Mouse (Mus musculus) intestine, postnatal 0 days (tissue): Measurements from ENCODE around the gene Srebf2. TPM values are rescaled to one million over a fixed set of nuclear protein-coding genes. Genes with fewer than 3 reads are reported as not detected.

Experiments
- ATAC-seq: fragments of 200-750 bp; cut with Nextera tagmentation; 2 replicates; pipeline ENCODE4 v1.8.0; 2017; ENCODE audit warnings: mild to moderate bottlenecking, moderate TSS enrichment, moderate library complexity
- H3K27ac ChIP-seq: fragments of 300-500 bp; sonication (generic); 2 replicates; pipeline ENCODE4 v1.5.1; 2014; ENCODE audit warnings: mild to moderate bottlenecking, low read depth, low read length, moderate library complexity
- H3K27me3 ChIP-seq: fragments of 300-500 bp; sonication (generic); replicated peaks from 2 replicates; pipeline ENCODE4 v1.6.1; 2014; ENCODE audit warnings: low read length, mixed read lengths; ENCODE audit not compliant: control insufficient read depth, insufficient read depth
- H3K36me3 ChIP-seq: fragments of 300-500 bp; sonication (generic); 2 replicates; pipeline ENCODE4 v1.6.1; 2014; ENCODE audit warnings: mild to moderate bottlenecking, moderate library complexity; ENCODE audit not compliant: control insufficient read depth, insufficient read depth
- H3K4me1 ChIP-seq: fragments of 300-500 bp; sonication (generic); replicated peaks from 2 replicates; pipeline ENCODE4 v1.6.1; 2014; ENCODE audit warnings: antibody characterized with exemption, low read length, mixed read lengths; ENCODE audit not compliant: control insufficient read depth, insufficient read depth
- H3K4me2 ChIP-seq: fragments of 300-500 bp; sonication (generic); replicated peaks from 2 replicates; pipeline ENCODE4 v1.6.1; 2014; ENCODE audit warnings: low read depth, mild to moderate bottlenecking, moderate library complexity
- H3K4me3 ChIP-seq: fragments of 300-500 bp; sonication (generic); 2 replicates; pipeline ENCODE4 v1.5.1; 2014; ENCODE audit warnings: low read depth, low read length
- H3K9ac ChIP-seq: fragments of 300-500 bp; sonication (generic); 2 replicates; pipeline ENCODE4 v1.6.1; 2014; ENCODE audit warnings: mild to moderate bottlenecking, low read depth, low read length
- H3K9me3 ChIP-seq: fragments of 300-500 bp; sonication (generic); 2 replicates; pipeline ENCODE4 v1.6.1; 2016; ENCODE audit warnings: mixed run types; ENCODE audit not compliant: control insufficient read depth
- CTCF ChIP-seq: sonication (generic); IDR thresholded peaks from 2 replicates; pipeline ENCODE4 v1.5.1; 2016; ENCODE audit warnings: low read depth, mild to moderate bottlenecking, control low read depth, antibody characterized with exemption, moderate library complexity
- WGBS: fragments of 180-500 bp; shearing (Covaris S2); extraction: QIAGEN DNeasy Blood & Tissue Kit; methylation state at CpG from one replicate; pipeline ENCODE4 v1.1.7; 2014; 5-methylcytosine and 5-hydroxymethylcytosine counted together
- polyA plus RNA-seq: library from polyadenylated mRNA; unstranded; fragments of >200 nt; fragmentation: Nextera tagmentation; extraction: Ambion mirVana; gene quantifications from 2 replicates; pipeline ENCODE4 v1.2.1, GENCODE M21; 2015

The Srebf2 gene
- polyA plus RNA-seq, 1 experiment from 2014 or later, result 68.7 TPM

GRCm38 (mm10) chr15:82128398-82128797 lies 18.6 kb upstream of the Srebf2 start:
- no peak for TF ChIP-seq CTCF
- 0 out of 2 replicates have a peak, but pooled peaks cover 2% of the 10 kb centered on the region for H3K4me1 ChIP-seq
- H3K4me2 ChIP-seq, result peak overlapping the region; percentile 80
- peak overlapping the region; percentile 58 for H3K4me3 ChIP-seq
- peaks cover 40% of the 10 kb centered on the region for H3K27me3 ChIP-seq
- H3K27ac ChIP-seq, result no peak overlapping the region
- H3K36me3 ChIP-seq, result no peaks in the 10 kb centered on the region
- no peak for ATAC-seq
- 5% methylated on average over 5 of the region's 5 CpGs for WGBS
- H3K9ac ChIP-seq, result peak overlapping the region; percentile 61
- no peaks in the 10 kb centered on the region for H3K9me3 ChIP-seq

DNA sequence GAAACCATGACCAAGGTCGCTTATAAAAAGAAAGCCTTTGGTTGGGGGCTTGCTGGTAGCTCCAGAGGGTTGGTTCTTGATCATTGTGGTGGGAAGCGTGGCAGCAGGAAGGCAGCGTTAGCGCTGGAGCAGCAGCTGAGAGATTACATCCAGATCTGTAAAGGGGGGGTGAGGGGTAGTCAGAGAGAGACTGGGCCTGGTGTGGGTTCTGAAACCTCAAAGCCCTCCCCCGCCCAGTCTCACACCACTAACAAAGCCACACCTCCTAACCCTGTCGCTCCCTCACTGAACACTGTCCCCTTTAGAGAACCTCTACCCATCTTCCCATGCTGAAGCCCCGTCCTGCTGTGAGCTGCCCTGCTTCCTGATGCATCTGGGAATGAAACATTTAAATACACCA lies 16.4 kb upstream of the Srebf2 start:
- ATAC-seq, result no peak
- H3K4me1 ChIP-seq, result 0 out of 2 replicates have a peak, but pooled peaks cover 2% of the 10 kb centered on the region
- 77% methylated on average over 7 of the region's 7 CpGs for WGBS
- no peak for TF ChIP-seq CTCF
- H3K9me3 ChIP-seq, result no peaks in the 10 kb centered on the region
- no peak overlapping the region for H3K9ac ChIP-seq
- no peaks in the 10 kb centered on the region; the same call in 1 of the 2 replicates for H3K36me3 ChIP-seq
- no peak overlapping the region for H3K27ac ChIP-seq
- peaks cover 18% of the 10 kb centered on the region; the same call in 1 of the 2 replicates for H3K27me3 ChIP-seq
- no peak overlapping the region for H3K4me3 ChIP-seq
- H3K4me2 ChIP-seq, result no peak overlapping the region

DNA sequence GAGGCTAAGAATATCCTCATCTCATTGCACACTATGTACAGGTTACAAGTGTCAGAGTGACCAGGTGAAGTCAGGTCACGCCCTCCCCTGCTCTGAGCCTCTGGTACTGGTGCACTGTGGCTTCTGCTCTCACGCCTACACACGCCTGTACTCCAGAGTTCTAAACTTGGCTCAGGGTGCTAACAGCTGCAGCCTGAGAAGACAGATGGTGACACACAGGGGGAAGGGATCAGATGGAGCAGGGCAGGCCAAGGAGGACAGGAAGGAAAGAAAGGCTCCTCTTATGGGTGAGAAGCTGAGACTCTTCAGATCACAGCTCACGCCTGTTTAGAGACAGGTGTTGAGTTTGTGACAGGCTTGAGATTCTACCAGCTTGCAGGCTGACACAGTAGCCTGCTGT lies 11.6 kb upstream of the Srebf2 start:
- no peak overlapping the region for H3K9ac ChIP-seq
- no peak for ATAC-seq
- H3K4me3 ChIP-seq, result no peak overlapping the region
- no peaks in the 10 kb centered on the region for H3K9me3 ChIP-seq
- no peaks in the 10 kb centered on the region for H3K4me1 ChIP-seq
- H3K27ac ChIP-seq, result no peak overlapping the region
- 81% methylated on average over 4 of the region's 4 CpGs for WGBS
- no peaks in the 10 kb centered on the region; the same call in 1 of the 2 replicates for H3K36me3 ChIP-seq
- no peak overlapping the region for H3K4me2 ChIP-seq
- TF ChIP-seq CTCF, result no peak
- no peaks in the 10 kb centered on the region; the same call in 1 of the 2 replicates for H3K27me3 ChIP-seq

DNA sequence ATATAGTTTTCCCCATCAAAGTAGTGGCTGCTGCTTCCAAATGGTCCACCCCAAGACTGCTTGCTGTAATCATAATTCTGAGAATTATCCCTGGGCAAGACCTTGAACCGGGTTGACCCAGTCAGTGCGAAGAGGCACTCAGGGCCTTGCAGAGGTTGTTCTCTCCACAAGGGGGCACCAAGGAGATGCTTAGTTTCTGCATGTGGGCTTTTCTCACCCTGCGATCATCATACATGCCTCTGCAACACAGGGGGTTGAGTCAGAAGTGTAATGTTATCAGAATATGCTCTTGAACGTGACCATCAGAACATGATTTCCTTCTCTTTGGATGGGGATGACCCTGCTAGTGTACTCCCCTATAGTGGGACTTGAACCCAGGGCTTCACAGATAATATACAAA lies 8.4 kb upstream of the Srebf2 start:
- H3K9me3 ChIP-seq, result no peaks in the 10 kb centered on the region
- no peak overlapping the region for H3K27ac ChIP-seq
- no peaks in the 10 kb centered on the region for H3K4me1 ChIP-seq
- no peaks in the 10 kb centered on the region; the same call in 1 of the 2 replicates for H3K36me3 ChIP-seq
- no peak overlapping the region for H3K9ac ChIP-seq
- TF ChIP-seq CTCF, result peak; percentile 89
- H3K27me3 ChIP-seq, result no peaks in the 10 kb centered on the region
- 56% methylated on average over 4 of the region's 4 CpGs for WGBS
- ATAC-seq, result 0 out of 2 replicates have a peak, but pooled peaks have one; percentile 23
- no peak overlapping the region for H3K4me3 ChIP-seq
- no peak overlapping the region for H3K4me2 ChIP-seq

GRCm38 (mm10) chr15:82139196-82139595 lies 7.8 kb upstream of the Srebf2 start:
- Histone ChIP-seq H3K27ac (no peak overlapping the region), H3K9ac (no peak overlapping the region), H3K4me1 (0 out of 2 replicates have a peak, but pooled peaks cover under 1% of the 10 kb centered on the region), H3K4me3 (no peak overlapping the region), H3K27me3 (no peaks in the 10 kb centered on the region), H3K4me2 (no peak overlapping the region), H3K9me3 (no peaks in the 10 kb centered on the region), H3K36me3 (no peaks in the 10 kb centered on the region; the same call in 1 of the 2 replicates)
- WGBS, result 89% methylated on average over 8 of the region's 8 CpGs
- peak; percentile 64 for TF ChIP-seq CTCF
- no peak for ATAC-seq

DNA sequence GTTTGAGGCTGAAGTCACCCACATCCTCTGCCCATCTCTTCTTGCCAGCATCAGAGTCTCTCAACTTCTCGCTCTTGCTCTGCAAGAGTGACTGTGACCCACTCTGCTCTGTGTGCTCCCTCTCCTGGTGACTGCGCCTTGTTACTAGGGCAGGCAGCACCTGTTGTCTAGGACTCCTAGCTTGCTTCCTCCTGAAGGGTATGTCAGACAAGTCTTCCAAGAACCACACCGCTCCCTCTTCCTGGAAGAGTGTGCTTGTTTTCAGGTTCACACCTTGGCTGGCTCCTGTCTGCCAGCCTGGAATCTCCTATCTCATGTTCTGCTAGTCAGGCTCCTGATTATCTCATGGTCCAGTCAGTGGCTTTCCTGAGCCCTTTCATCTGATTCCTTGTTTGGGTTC lies 6.6 kb upstream of the Srebf2 start:
- no peak overlapping the region for H3K27ac ChIP-seq
- WGBS, result 76% methylated on average over 3 of the region's 3 CpGs
- ATAC-seq, result peak; percentile 55

More for the DNA sequence above, 6.6 kb upstream of the Srebf2 start:
- Histone ChIP-seq H3K27me3 (no peaks in the 10 kb centered on the region), H3K4me3 (no peak overlapping the region), H3K9ac (no peak overlapping the region), H3K4me2 (no peak overlapping the region), H3K9me3 (no peaks in the 10 kb centered on the region), H3K4me1 (0 out of 2 replicates have a peak, but pooled peaks cover 6% of the 10 kb centered on the region), H3K36me3 (no peaks in the 10 kb centered on the region; the same call in 1 of the 2 replicates)
- peak; percentile 64 for TF ChIP-seq CTCF
